Mouse (Mus musculus): ENCODE data around the gene Kif5c. TPM values are rescaled to one million over a fixed set of nuclear protein-coding genes. Genes with fewer than 3 reads are reported as not detected.

Gene Kif5c
- polyA plus RNA-seq, 1 experiment from 2014 or later: 178 TPM

DNA sequence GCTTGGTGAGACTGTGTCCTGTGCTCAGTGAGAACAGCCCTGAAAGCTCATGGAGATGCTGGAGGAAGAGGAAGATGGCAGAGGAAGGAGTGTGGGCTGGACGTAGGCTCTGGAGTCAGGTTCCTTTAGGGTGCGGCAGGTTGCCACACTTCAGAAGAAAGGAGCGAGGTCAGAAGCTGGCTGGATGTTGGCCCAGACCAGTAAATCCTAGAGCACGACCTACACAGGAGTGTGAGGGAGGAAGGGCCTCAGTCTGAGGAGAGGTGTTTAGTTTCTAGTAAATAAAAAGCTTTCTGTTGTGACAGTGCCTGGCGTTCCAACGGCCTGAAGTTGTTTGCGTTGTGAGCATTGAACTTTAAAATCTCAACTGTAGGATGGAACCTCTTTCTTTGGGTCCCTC is 59.3 kb downstream of the Kif5c start:
- Histone ChIP-seq H3K4me1 (replicated peaks) (peaks cover 67% of the 10 kb centered on the region), H3K4me2 (no peak overlapping the region), H3K27me3 (no peaks in the 10 kb centered on the region), H3K36me3 (peaks cover 5% of the 10 kb centered on the region; the same call in 1 of the 2 replicates), H3K27ac (peak overlapping the region; percentile 77; the same call in 1 of the 2 replicates), H3K9me3 (no peaks in the 10 kb centered on the region), H3K9ac (no peak overlapping the region), H3K4me3 (no peak overlapping the region)
- WGBS: 76% methylated on average over 7 of the region's 7 CpGs
- ATAC-seq (ENCODE audit: low FRiP score): no peak

DNA sequence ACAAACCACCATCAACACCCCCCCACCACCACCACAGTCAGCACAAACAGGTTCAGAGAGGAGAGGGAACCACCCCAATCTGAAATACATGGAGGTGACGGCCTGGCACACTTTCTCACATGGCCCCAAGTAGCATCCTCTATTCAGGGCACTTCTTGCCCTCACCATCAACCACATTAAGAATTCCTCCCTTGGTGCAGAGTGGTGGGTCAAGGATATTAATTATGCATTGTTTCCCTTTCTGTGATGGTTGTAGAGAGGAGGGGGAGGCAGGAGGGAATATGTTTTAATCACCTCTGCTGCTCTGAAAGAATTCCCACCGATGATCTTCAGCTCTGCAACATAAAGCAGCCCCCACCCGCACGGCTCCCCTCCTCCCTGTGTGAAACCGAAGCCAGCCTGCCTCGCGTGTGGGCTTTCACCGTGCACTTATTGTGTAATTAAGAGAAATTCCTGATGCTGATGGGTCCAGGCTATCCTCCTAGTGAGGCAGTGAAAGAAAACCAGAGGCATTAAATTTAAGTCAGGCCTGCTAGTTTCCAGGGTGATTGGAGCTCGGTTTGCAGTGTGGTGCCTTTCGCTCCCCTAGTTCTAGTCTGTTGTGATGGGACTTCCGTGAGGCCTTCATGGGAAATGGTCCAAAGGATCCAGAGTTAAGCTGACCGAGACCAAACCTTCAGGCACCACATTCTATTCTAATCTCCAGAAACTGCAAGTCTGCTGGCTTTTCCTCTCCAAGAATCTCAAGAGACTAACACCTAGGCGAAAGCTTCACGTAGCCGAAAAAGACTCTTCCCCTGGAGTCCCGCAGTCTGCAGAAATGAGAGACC is 60.3 kb downstream of the Kif5c start:
- H3K9me3 ChIP-seq: no peaks in the 10 kb centered on the region
- no peak overlapping the region for H3K9ac ChIP-seq
- H3K4me1 ChIP-seq (replicated peaks): peaks cover 67% of the 10 kb centered on the region
- peaks cover 5% of the 10 kb centered on the region; the same call in 1 of the 2 replicates for H3K36me3 ChIP-seq
- no peak overlapping the region for H3K4me3 ChIP-seq
- ATAC-seq (ENCODE audit: low FRiP score): peak; percentile 41
- 50% methylated on average over 16 of the region's 16 CpGs for WGBS
- peak overlapping the region; percentile 77 for H3K27ac ChIP-seq
- no peak overlapping the region for H3K4me2 ChIP-seq
- H3K27me3 ChIP-seq: no peaks in the 10 kb centered on the region

DNA sequence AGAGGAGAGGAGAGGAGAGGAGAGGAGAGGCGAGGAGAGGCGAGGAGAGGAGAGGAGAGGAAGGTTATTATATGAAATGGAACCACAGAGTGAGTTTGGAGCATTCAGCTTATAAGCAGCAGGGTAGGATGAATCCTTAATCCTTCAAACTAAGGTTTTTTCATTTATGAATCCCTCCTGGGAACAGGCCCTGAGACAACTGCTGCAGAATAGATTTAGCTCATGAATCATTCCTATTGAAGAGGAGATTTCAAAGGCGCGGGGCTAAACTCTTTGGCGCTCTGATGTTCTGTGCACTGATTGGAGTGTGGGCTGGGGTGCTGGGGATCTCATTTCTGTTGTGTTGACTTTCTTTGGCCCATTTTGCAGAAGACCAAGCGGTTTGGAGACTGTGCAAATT is 63.7 kb downstream of the Kif5c start:
- Histone ChIP-seq H3K4me2 (no peak overlapping the region), H3K4me1 (replicated peaks) (peaks cover 45% of the 10 kb centered on the region), H3K4me3 (no peak overlapping the region), H3K36me3 (peaks cover 10% of the 10 kb centered on the region; the same call in 1 of the 2 replicates), H3K27me3 (no peaks in the 10 kb centered on the region), H3K27ac (no peak overlapping the region), H3K9me3 (no peaks in the 10 kb centered on the region), H3K9ac (no peak overlapping the region)
- WGBS: 57% methylated on average over 6 of the region's 6 CpGs
- no peak for ATAC-seq (ENCODE audit: low FRiP score)

DNA sequence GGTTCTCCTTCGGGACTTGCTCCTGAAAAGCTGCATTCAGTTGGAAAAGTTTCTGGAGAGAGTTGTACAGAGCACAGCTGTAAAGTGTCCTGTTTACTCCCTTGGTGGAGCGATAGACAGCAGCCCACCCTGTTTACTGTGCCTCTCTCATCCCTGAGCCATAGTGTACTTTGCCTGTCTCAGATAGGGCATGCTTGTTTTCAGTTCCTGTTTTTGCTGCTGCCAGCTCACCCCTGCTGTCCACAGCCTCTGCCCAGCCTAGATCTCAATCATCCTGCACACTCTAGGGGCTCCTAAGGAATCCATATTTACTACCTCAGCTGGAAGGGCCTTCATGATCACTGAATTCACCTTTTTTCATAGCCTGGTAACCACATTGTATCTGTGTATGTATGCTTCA is 65.7 kb downstream of the Kif5c start:
- ATAC-seq (ENCODE audit: low FRiP score): no peak; the same call in 1 of the 2 replicates
- H3K4me3 ChIP-seq: no peak overlapping the region
- H3K27ac ChIP-seq: peak overlapping the region; percentile 42; the same call in 1 of the 2 replicates
- H3K9ac ChIP-seq: no peak overlapping the region
- no peak overlapping the region for H3K4me2 ChIP-seq
- no peaks in the 10 kb centered on the region for H3K27me3 ChIP-seq
- peaks cover 12% of the 10 kb centered on the region; the same call in 1 of the 2 replicates for H3K36me3 ChIP-seq
- H3K4me1 ChIP-seq (replicated peaks): peaks cover 26% of the 10 kb centered on the region
- 72% methylated on average over 2 of the region's 2 CpGs for WGBS
- H3K9me3 ChIP-seq: no peaks in the 10 kb centered on the region

DNA sequence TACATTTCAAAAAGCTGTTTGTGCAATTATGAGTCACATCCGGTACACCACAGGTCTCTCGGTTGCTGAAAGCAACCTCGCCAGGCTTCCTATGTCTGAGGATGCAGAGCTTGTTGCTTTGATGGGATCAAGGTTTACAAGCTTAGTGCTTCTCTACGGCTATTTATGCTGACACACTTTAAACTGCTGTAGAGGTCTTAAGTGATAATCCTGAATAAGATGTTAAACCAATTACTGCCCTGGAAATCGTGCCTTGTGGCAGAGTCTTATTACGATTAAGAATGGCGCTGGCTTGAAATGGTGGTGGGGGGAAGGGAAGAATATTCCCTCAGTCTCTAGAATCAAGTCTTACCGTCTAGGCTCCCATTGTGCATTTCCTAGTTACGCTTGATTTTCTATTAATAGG is 71.3 kb downstream of the Kif5c start:
- 63% methylated on average over 9 of the region's 9 CpGs for WGBS
- Histone ChIP-seq H3K4me1 (replicated peaks) (peaks cover 53% of the 10 kb centered on the region), H3K36me3 (peaks cover 5% of the 10 kb centered on the region; the same call in 1 of the 2 replicates), H3K9me3 (no peaks in the 10 kb centered on the region), H3K27ac (peak overlapping the region; percentile 25), H3K4me2 (no peak overlapping the region), H3K9ac (no peak overlapping the region), H3K27me3 (no peaks in the 10 kb centered on the region), H3K4me3 (no peak overlapping the region)
- ATAC-seq (ENCODE audit: low FRiP score): 0 out of 2 replicates have a peak, but pooled peaks have one; percentile 49

DNA sequence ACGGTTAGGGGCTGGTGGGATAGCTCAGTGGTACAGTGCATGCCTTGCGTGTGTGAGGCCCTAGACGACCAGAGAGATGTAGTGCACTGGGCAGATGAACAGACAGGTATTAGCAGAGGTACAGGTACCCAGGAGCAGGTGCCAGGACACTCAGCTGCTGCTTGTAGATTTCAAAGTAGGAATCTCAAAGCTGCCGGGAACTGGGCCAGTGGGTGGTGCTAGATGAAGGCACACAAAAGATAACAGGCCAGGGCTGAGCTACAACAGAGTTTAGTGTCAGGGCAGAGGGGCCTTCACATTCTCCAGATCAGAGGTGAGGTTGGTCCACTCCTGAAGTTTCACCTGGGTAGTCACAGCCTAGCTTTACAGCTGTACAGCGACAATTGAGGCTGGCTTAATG is 72.3 kb downstream of the Kif5c start:
- Histone ChIP-seq H3K4me1 (replicated peaks) (peaks cover 54% of the 10 kb centered on the region), H3K4me3 (no peak overlapping the region), H3K9ac (no peak overlapping the region), H3K27me3 (no peaks in the 10 kb centered on the region), H3K4me2 (no peak overlapping the region), H3K36me3 (peaks cover 11% of the 10 kb centered on the region), H3K9me3 (no peaks in the 10 kb centered on the region), H3K27ac (peak overlapping the region; percentile 45; the same call in 1 of the 2 replicates)
- ATAC-seq (ENCODE audit: low FRiP score): no peak
- 72% methylated on average over 5 of the region's 5 CpGs for WGBS

DNA sequence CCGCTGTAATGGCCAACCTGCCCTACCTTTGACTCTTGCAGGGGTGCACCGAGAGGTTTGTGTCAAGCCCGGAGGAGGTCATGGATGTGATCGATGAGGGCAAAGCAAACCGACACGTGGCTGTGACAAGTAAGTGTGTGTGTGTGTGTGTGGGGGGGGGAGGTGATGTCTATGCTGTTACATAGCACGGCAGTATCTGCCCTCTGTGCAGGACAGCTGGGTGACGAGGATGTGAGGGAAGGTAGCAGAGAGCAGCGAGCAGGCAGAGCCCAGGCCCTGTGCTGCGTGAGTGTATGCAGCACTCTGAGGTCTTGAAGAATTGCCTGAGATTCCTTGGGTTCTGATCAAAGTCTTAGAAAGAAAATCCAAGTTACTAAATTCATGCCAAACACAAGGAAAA is 75.6 kb downstream of the Kif5c start:
- H3K4me1 ChIP-seq (replicated peaks): peaks cover 74% of the 10 kb centered on the region
- WGBS: 57% methylated on average over 10 of the region's 10 CpGs
- H3K4me2 ChIP-seq: no peak overlapping the region
- H3K9ac ChIP-seq: no peak overlapping the region
- no peak for ATAC-seq (ENCODE audit: low FRiP score)
- H3K9me3 ChIP-seq: no peaks in the 10 kb centered on the region
- peaks cover 24% of the 10 kb centered on the region for H3K36me3 ChIP-seq
- H3K27ac ChIP-seq: peak overlapping the region; percentile 24
- H3K4me3 ChIP-seq: no peak overlapping the region
- no peaks in the 10 kb centered on the region for H3K27me3 ChIP-seq

DNA sequence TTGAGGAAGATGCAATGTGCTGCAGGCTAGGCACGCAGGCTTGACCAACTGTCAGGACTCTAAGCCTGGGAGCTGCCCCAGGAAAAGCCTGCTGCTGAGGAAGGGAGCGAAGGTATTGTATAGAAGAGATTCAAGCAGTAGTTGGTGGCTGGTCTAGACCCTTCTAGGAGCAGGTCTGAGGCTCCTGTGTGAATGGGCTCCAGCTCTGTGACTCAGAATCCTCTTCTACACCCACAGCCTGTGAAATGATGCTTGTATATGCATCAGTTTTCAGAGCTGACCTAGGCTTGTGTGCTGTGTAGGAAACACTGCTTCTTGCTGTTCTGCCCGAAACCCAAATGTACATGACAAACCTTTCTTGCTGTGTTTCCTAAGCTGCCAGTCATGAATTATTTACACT is 76.4 kb downstream of the Kif5c start:
- no peak for ATAC-seq (ENCODE audit: low FRiP score)
- 90% methylated on average over 3 of the region's 3 CpGs for WGBS
- no peaks in the 10 kb centered on the region for H3K9me3 ChIP-seq

DNA sequence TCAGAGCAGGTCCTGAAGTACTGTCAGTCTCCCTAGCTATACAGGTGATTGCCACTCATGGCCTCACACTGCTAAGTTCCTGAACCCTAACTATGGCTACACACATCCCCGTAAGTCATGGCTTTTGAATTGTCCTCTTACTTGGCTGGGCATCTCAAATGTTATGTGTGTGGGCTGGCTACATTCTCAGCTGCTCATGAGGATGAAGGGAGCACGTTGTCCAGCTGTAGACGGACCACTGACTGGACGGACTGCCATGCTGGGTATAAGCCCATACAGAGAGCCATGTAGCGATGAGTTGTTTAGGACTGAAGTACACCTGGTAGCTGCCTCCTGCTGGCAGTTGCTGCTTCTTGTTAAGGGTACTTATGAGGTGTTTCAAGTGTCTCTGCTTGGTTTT is 79.8 kb downstream of the Kif5c start:
- Histone ChIP-seq H3K4me1 (replicated peaks) (peaks cover 35% of the 10 kb centered on the region), H3K4me2 (no peak overlapping the region), H3K27ac (0 out of 2 replicates have a peak overlapping the region, but pooled peaks have one; percentile 30), H3K9me3 (no peaks in the 10 kb centered on the region), H3K4me3 (no peak overlapping the region), H3K27me3 (no peaks in the 10 kb centered on the region), H3K9ac (no peak overlapping the region), H3K36me3 (peaks cover 61% of the 10 kb centered on the region)
- 96% methylated on average over 5 of the region's 5 CpGs for WGBS
- no peak for ATAC-seq (ENCODE audit: low FRiP score)

More for the DNA sequence above, 76.4 kb downstream of the Kif5c start:
- no peak overlapping the region for H3K4me2 ChIP-seq
- no peak overlapping the region for H3K9ac ChIP-seq
- H3K36me3 ChIP-seq: peaks cover 29% of the 10 kb centered on the region
- H3K4me3 ChIP-seq: no peak overlapping the region
- 0 out of 2 replicates have a peak overlapping the region, but pooled peaks have one; percentile 2 for H3K27ac ChIP-seq
- peaks cover 67% of the 10 kb centered on the region for H3K4me1 ChIP-seq (replicated peaks)
- H3K27me3 ChIP-seq: no peaks in the 10 kb centered on the region

DNA sequence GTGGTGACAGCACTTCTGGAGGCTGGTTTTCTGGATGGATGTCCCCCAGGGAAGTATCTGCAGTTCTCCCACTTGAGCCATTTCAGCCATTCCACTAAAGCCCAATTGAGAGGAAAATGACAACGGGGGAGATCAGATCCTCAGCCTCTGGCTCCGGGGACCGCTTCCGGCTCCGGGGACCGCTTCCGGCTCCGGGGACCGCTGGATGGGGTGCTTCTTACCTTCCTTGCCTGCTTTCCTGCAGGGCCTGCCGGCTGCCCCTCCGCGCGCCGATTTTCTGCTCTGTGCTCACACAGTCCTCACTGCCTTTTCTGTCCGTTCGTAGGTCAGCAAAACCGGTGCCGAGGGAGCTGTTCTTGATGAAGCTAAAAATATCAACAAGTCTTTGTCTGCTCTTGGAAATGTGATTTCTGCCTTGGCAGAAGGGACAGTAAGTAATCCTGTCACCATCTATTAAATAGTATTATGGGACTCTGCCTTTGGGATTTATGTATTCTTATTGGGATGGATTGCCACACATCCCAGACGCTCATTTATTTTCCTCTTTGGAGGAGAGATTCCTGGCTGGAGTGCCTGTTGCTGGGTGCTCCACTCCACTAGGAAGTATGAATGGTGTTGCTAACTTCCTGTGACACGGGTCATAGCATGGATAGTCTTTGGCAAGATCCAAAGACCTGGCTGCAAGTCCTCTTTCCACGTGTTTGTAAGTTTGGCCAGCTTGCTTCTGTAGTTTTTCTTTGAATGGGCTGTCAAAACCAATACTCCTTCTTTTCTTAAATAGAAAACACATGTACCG is 81.3 kb downstream of the Kif5c start:
- peaks cover 74% of the 10 kb centered on the region for H3K36me3 ChIP-seq
- 93% methylated on average over 22 of the region's 22 CpGs for WGBS
- H3K4me3 ChIP-seq: no peak overlapping the region
- H3K27ac ChIP-seq: no peak overlapping the region
- peaks cover 23% of the 10 kb centered on the region for H3K4me1 ChIP-seq (replicated peaks)
- no peak overlapping the region for H3K4me2 ChIP-seq
- no peak overlapping the region for H3K9ac ChIP-seq
- no peaks in the 10 kb centered on the region for H3K27me3 ChIP-seq
- ATAC-seq (ENCODE audit: low FRiP score): no peak
- no peaks in the 10 kb centered on the region for H3K9me3 ChIP-seq

DNA sequence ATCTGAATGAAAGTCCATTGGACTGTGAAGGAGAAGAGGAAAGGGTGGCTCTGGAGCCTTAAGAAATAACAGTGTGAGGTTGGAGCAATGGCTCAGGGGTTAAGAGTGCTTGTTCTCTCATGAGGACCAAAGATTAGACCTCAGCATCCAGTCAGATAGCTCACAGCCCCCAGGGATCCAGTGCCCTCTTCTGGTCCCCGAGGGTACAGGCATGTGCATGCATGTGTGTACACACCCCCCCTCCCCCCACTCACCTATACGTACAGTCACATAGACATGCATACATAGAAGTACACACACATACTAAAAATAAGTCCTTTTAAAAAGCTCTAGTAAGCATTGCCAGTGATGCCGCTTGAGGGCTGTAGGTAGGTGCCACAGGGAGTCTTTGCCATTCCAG is 91.1 kb downstream of the Kif5c start:
- Histone ChIP-seq H3K27me3 (no peaks in the 10 kb centered on the region), H3K36me3 (peaks cover 60% of the 10 kb centered on the region), H3K9ac (no peak overlapping the region), H3K27ac (no peak overlapping the region), H3K9me3 (no peaks in the 10 kb centered on the region), H3K4me1 (replicated peaks) (peaks cover 12% of the 10 kb centered on the region; the same call in 1 of the 2 replicates), H3K4me2 (no peak overlapping the region), H3K4me3 (no peak overlapping the region)
- 82% methylated on average over 3 of the region's 3 CpGs for WGBS
- ATAC-seq (ENCODE audit: low FRiP score): no peak

DNA sequence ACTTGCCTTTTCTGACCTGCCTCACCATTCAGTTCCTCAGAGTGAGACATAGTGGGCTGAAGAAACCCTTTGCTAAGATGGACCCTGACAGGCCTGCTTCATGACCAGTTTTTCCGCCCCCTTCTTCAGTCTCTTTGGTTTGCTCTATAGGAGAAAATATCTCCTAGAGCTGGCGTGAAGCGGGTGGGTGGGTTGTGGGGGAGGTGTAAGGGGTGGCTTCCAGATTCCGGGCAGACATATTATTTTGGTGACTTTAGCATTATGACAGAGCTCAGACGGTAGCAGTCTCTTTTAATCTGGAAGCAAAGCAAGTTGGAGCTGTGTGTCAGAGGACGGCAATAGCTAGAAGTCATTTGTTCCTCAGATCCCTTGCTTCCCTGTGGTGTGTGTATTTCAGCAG is 92.6 kb downstream of the Kif5c start:
- Histone ChIP-seq H3K9me3 (no peaks in the 10 kb centered on the region), H3K4me3 (no peak overlapping the region), H3K4me2 (no peak overlapping the region), H3K27ac (0 out of 2 replicates have a peak overlapping the region, but pooled peaks have one; percentile 26), H3K4me1 (replicated peaks) (peaks cover 12% of the 10 kb centered on the region; the same call in 1 of the 2 replicates), H3K9ac (no peak overlapping the region), H3K27me3 (no peaks in the 10 kb centered on the region), H3K36me3 (peaks cover 63% of the 10 kb centered on the region)
- 89% methylated on average over 6 of the region's 6 CpGs for WGBS
- no peak for ATAC-seq (ENCODE audit: low FRiP score)

All from hindbrain, embryonic 13.5 days (tissue).